Mouse (Mus musculus) megakaryocyte, embryonic 14.5 days (primary cell): ENCODE data around the gene Sbsn.

Experiments
- FLI1 ChIP-seq: IDR thresholded peaks from 2 replicates; pipeline ENCODE4 v1.6.1; 2012; ENCODE audit warnings: low read length, inconsistent platforms, mixed read lengths
- GATA1 ChIP-seq: IDR thresholded peaks from 3 replicates; pipeline ENCODE4 v1.6.1; 2012; ENCODE audit warnings: mixed read lengths, low read length, inconsistent platforms, borderline replicate concordance

DNA sequence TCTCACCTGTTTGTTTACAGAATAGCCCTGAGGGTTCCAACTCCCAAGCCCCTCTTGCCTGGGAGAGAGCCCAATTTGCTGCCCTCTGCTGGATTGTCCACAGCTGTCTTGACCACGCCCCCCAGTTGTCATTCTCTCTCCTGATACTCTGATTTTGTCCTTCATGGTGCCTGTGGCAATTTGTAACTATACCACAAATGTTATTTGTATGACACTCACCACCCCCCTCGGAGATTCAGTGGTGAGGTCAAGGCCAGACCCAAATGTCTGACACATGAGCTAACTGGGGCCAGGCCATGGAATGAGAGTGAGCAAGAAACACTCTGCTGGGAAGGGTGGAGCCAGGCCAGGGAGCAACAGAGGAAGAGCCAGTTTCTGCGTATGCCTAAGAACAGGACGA, 7.6 kb downstream of the Sbsn start:
- no peak for TF ChIP-seq GATA1
- no peak for TF ChIP-seq FLI1
